Mouse (Mus musculus) heart, embryonic 10.5 days (tissue): ENCODE results near the gene Qrich2. TPM values are rescaled to one million over a fixed set of nuclear protein-coding genes. Genes with fewer than 3 reads are reported as not detected.

Source experiments
- DNase-seq: peaks from one replicate; pipeline ENCODE4 v3.0.0-alpha.2; 2017; ENCODE audit warnings: low spot score
- H3K27ac ChIP-seq: fragments of 300-500 bp; sonication (generic); 2 replicates; pipeline ENCODE4 v1.5.1; 2016; ENCODE audit warnings: mild to moderate bottlenecking
- H3K27me3 ChIP-seq: fragments of 300-500 bp; sonication (generic); 2 replicates; pipeline ENCODE4 v1.6.1; 2016; ENCODE audit warnings: mild to moderate bottlenecking; ENCODE audit not compliant: poor library complexity, insufficient read depth, severe bottlenecking
- H3K36me3 ChIP-seq: fragments of 300-500 bp; sonication (generic); 2 replicates; pipeline ENCODE4 v1.6.1; 2016; ENCODE audit warnings: mild to moderate bottlenecking, moderate library complexity
- H3K4me1 ChIP-seq: fragments of 300-500 bp; sonication (generic); 2 replicates; pipeline ENCODE4 v1.6.1; 2016; ENCODE audit warnings: mild to moderate bottlenecking
- H3K4me3 ChIP-seq: fragments of 300-500 bp; sonication (generic); 2 replicates; pipeline ENCODE4 v1.5.1; 2016; ENCODE audit warnings: mild to moderate bottlenecking, moderate library complexity
- H3K9me3 ChIP-seq: fragments of 300-500 bp; sonication (generic); 2 replicates; pipeline ENCODE4 v1.6.1; 2016; ENCODE audit warnings: mild to moderate bottlenecking, moderate library complexity
- WGBS: fragments of 180-500 bp; shearing (Covaris S2); methylation state at CpG from one replicate; pipeline ENCODE4 v1.1.7; 2016; 5-methylcytosine and 5-hydroxymethylcytosine counted together
- polyA plus RNA-seq: library from polyadenylated mRNA; unstranded; fragments of >200 nt; fragmentation: Nextera tagmentation; extraction: Ambion mirVana; gene quantifications from 2 replicates; pipeline ENCODE4 v1.2.1, GENCODE M21; 2016

Gene Qrich2
- polyA plus RNA-seq: 0.30 TPM in 1 of 2 replicates, not detected in the other

GRCm38 (mm10) chr11:116466141-116466540 lies at the start of gene Qrich2:
Qrich2 (minus strand) TSS chr11:116466241.
- H3K27me3 ChIP-seq: no peaks in the 10 kb centered on the region
- no peak within 1 kb of the TSS for H3K27ac ChIP-seq
- no peaks in the 10 kb centered on the region for H3K9me3 ChIP-seq
- peaks cover 19% of the 10 kb centered on the region for H3K36me3 ChIP-seq
- no peak for DNase-seq
- peaks cover 11% of the 10 kb centered on the region for H3K4me1 ChIP-seq
- WGBS: 54% methylated on average over 20 of the region's 20 CpGs
- H3K4me3 ChIP-seq: no peak within 1 kb of the TSS

DNA sequence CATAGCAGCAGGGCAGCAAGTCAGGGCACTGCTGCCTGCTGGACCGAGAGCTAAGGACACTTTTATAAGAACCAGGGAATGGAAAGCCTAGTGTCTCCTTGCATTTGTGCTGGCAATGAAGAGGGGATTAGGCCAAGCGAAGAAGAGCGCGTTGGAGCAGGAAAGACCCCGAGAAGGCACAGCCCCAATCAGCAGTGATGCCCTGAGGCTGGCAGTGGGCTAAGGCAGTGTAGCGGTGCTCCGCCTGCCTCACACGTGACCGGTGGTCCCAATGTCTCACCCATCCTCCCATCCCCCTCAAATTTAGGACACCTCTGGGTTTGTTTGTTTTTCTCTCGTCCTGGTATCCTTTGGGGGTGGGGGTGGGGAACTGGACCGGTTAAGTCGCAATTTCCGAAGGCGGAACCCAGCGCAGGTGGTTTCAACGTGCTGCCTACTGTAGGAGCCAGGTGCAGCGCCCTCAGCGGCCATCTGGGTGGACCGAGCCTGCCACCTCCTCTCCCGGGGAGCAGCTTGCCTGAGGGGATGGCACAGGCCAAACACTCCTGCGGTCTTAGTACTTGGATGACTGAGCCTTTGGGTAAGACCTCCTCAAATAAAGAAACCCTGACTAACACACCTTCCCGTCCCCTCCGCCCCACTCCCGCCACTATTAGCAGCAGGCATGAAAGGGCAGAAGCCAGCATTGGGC lies 49.4 kb upstream of the Qrich2 start:
- no peaks in the 10 kb centered on the region for H3K9me3 ChIP-seq
- peak overlapping the region; percentile 28 for H3K4me3 ChIP-seq
- 17% methylated on average over 24 of the region's 24 CpGs for WGBS
- no peaks in the 10 kb centered on the region for H3K36me3 ChIP-seq
- H3K27ac ChIP-seq: no peak overlapping the region
- DNase-seq: no peak
- peaks cover 23% of the 10 kb centered on the region for H3K4me1 ChIP-seq
- peaks cover 25% of the 10 kb centered on the region for H3K27me3 ChIP-seq

GRCm38 (mm10) chr11:116513531-116514038 lies 47.5 kb upstream of the Qrich2 start:
- Histone ChIP-seq H3K27me3 (peaks cover 25% of the 10 kb centered on the region), H3K4me1 (peaks cover 17% of the 10 kb centered on the region), H3K9me3 (no peaks in the 10 kb centered on the region), H3K27ac (no peak overlapping the region), H3K4me3 (no peak overlapping the region), H3K36me3 (no peaks in the 10 kb centered on the region)
- DNase-seq: no peak
- WGBS: 80% methylated on average over 4 of the region's 4 CpGs

GRCm38 (mm10) chr11:116512987-116513386 lies 46.9 kb upstream of the Qrich2 start:
- no peaks in the 10 kb centered on the region for H3K9me3 ChIP-seq
- H3K27ac ChIP-seq: no peak overlapping the region
- H3K4me3 ChIP-seq: no peak overlapping the region
- H3K4me1 ChIP-seq: peaks cover 11% of the 10 kb centered on the region
- H3K27me3 ChIP-seq: peaks cover 24% of the 10 kb centered on the region
- no peak for DNase-seq
- H3K36me3 ChIP-seq: no peaks in the 10 kb centered on the region
- WGBS: 78% methylated on average over 6 of the region's 6 CpGs

GRCm38 (mm10) chr11:116512154-116512553 lies 46.1 kb upstream of the Qrich2 start:
- Histone ChIP-seq H3K4me3 (no peak overlapping the region), H3K9me3 (no peaks in the 10 kb centered on the region), H3K27ac (no peak overlapping the region), H3K27me3 (peaks cover 22% of the 10 kb centered on the region), H3K4me1 (peaks cover 7% of the 10 kb centered on the region), H3K36me3 (no peaks in the 10 kb centered on the region)
- DNase-seq: no peak
- WGBS: 92% methylated on average over 7 of the region's 7 CpGs

- no peak for DNase-seq
- H3K9me3 ChIP-seq: no peaks in the 10 kb centered on the region
- no peak overlapping the region for H3K4me3 ChIP-seq
- H3K36me3 ChIP-seq: no peaks in the 10 kb centered on the region
- no peak overlapping the region for H3K27ac ChIP-seq
- peaks cover 7% of the 10 kb centered on the region for H3K4me1 ChIP-seq
- H3K27me3 ChIP-seq: peaks cover 22% of the 10 kb centered on the region
- whole genome bisulfite sequencing: 48% methylated on average over 7 of the region's 7 CpGs
Observed at GRCm38 (mm10) chr11:116511301-116511868, 45.3 kb upstream of the Qrich2 start.

DNA sequence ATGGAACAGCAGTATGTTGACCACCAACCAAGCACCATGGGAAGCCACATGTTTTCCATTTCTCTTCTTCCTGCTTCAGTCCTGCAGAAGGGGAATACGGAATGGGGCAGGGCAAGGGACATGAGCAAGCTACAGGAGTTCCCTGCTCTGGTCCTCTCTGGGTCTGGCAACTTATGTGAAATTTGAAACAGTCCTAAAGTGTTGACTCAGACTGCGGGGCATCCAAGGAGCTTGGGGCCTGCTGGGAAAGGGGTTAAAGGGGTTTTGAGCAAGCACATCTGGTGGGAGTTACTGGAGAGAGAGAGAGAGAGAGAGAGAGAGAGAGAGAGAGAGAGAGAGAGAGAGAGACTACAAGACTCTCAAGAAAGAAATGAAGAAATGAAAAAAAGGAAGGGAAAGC lies 42.6 kb upstream of the Qrich2 start:
- Histone ChIP-seq H3K4me1 (no peaks in the 10 kb centered on the region), H3K27ac (no peak overlapping the region), H3K27me3 (no peaks in the 10 kb centered on the region), H3K4me3 (no peak overlapping the region), H3K36me3 (no peaks in the 10 kb centered on the region), H3K9me3 (no peaks in the 10 kb centered on the region)
- DNase-seq: no peak
- 67% methylated on average over 2 of the region's 2 CpGs for WGBS

GRCm38 (mm10) chr11:116506151-116506875 lies 40.3 kb upstream of the Qrich2 start:
- Histone ChIP-seq H3K9me3 (no peaks in the 10 kb centered on the region), H3K27ac (no peak overlapping the region), H3K4me3 (no peak overlapping the region), H3K4me1 (peaks cover under 1% of the 10 kb centered on the region; the same call in 1 of the 2 replicates), H3K27me3 (no peaks in the 10 kb centered on the region), H3K36me3 (no peaks in the 10 kb centered on the region)
- WGBS: 67% methylated on average over 17 of the region's 17 CpGs
- no peak for DNase-seq

GRCm38 (mm10) chr11:116505573-116505972 lies 39.5 kb upstream of the Qrich2 start:
- 65% methylated on average over 5 of the region's 5 CpGs for WGBS
- H3K36me3 ChIP-seq: no peaks in the 10 kb centered on the region

DNA sequence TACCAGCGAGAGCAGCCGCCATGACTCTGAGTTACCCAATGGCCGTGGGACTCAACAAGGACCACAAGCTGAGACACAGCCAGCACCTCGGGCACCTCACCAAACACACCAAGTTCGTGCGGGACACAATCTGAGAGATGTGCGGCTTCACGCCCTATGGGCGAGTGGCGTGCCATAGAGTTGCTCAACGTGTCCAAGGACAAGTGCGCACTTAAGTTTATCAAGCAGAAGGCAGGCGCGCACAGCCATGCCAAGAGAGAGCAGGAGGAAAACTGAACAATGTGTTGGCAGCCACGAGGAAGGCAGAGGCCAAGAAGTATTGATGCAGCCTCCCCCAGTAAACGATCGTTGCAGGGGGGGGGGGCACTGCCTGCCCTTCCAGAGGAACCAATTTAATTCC lies 38.5 kb upstream of the Qrich2 start:
- Histone ChIP-seq H3K27me3 (no peaks in the 10 kb centered on the region), H3K27ac (no peak overlapping the region), H3K4me1 (peaks cover 3% of the 10 kb centered on the region; the same call in 1 of the 2 replicates), H3K36me3 (no peaks in the 10 kb centered on the region), H3K4me3 (no peak overlapping the region), H3K9me3 (no peaks in the 10 kb centered on the region)
- 86% methylated on average over 17 of the region's 17 CpGs for WGBS
- DNase-seq: no peak

More at GRCm38 (mm10) chr11:116505573-116505972, 39.5 kb upstream of the Qrich2 start:
- no peaks in the 10 kb centered on the region for H3K27me3 ChIP-seq
- H3K27ac ChIP-seq: no peak overlapping the region
- DNase-seq: no peak
- no peaks in the 10 kb centered on the region for H3K9me3 ChIP-seq
- peaks cover 3% of the 10 kb centered on the region; the same call in 1 of the 2 replicates for H3K4me1 ChIP-seq
- H3K4me3 ChIP-seq: no peak overlapping the region

GRCm38 (mm10) chr11:116501005-116501746 lies 35.1 kb upstream of the Qrich2 start:
- Histone ChIP-seq H3K27ac (no peak overlapping the region), H3K27me3 (no peaks in the 10 kb centered on the region), H3K9me3 (no peaks in the 10 kb centered on the region), H3K4me3 (no peak overlapping the region), H3K36me3 (no peaks in the 10 kb centered on the region), H3K4me1 (peaks cover 7% of the 10 kb centered on the region; the same call in 1 of the 2 replicates)
- WGBS: 29% methylated on average over 7 of the region's 7 CpGs
- no peak for DNase-seq

GRCm38 (mm10) chr11:116499018-116499417 lies 33.0 kb upstream of the Qrich2 start:
- peak overlapping the region; percentile 55 for H3K4me3 ChIP-seq
- no peak overlapping the region for H3K27ac ChIP-seq
- peaks cover 12% of the 10 kb centered on the region; the same call in 1 of the 2 replicates for H3K4me1 ChIP-seq
- WGBS: 46% methylated on average over 6 of the region's 6 CpGs
- H3K27me3 ChIP-seq: no peaks in the 10 kb centered on the region
- DNase-seq: no peak
- no peaks in the 10 kb centered on the region for H3K36me3 ChIP-seq
- no peaks in the 10 kb centered on the region for H3K9me3 ChIP-seq
